Mouse (Mus musculus) liver, embryonic 13.5 days (tissue): ENCODE data around the gene Ndufb5. TPM values are rescaled to one million over a fixed set of nuclear protein-coding genes. Genes with fewer than 3 reads are reported as not detected.
A peak's percentile ranks its signal among the peaks of the same experiment; 100 is the strongest.
"Not testable (repeated sequence)": the region's sequence is repeated elsewhere in the genome, so short reads cannot be mapped to it uniquely, and the experiment has no call there.

Experiments used
- ATAC-seq: fragments of 200-750 bp; cut with Nextera tagmentation; 2 replicates; pipeline ENCODE4 v1.8.0; 2017; ENCODE audit warnings: low read depth, mild to moderate bottlenecking, moderate number of reproducible peaks, moderate library complexity
- DNase-seq: peaks from one replicate; pipeline ENCODE4 v3.0.0; 2022
- H3K27ac ChIP-seq: fragments of 300-500 bp; sonication (generic); 2 replicates; pipeline ENCODE4 v1.5.1; 2015; ENCODE audit warnings: moderate library complexity, mild to moderate bottlenecking, inconsistent platforms
- H3K27me3 ChIP-seq: fragments of 300-500 bp; sonication (generic); 2 replicates; pipeline ENCODE4 v1.6.1; 2015; ENCODE audit warnings: mild to moderate bottlenecking, inconsistent platforms
- H3K36me3 ChIP-seq: fragments of 300-500 bp; sonication (generic); 2 replicates; pipeline ENCODE4 v1.6.1; 2015; ENCODE audit warnings: mild to moderate bottlenecking, inconsistent platforms
- H3K4me1 ChIP-seq: fragments of 300-500 bp; sonication (generic); replicated peaks from 2 replicates; pipeline ENCODE4 v1.6.1; 2015; ENCODE audit warnings: inconsistent platforms
- H3K4me2 ChIP-seq: fragments of 300-500 bp; sonication (generic); 2 replicates; pipeline ENCODE4 v1.6.1; 2015; ENCODE audit warnings: inconsistent platforms, mild to moderate bottlenecking, moderate library complexity
- H3K4me3 ChIP-seq: fragments of 300-500 bp; sonication (generic); replicated peaks from 2 replicates; pipeline ENCODE4 v1.5.1; 2015; ENCODE audit warnings: mild to moderate bottlenecking, inconsistent platforms
- H3K9ac ChIP-seq: fragments of 300-500 bp; sonication (generic); 2 replicates; pipeline ENCODE4 v1.6.1; 2015; ENCODE audit warnings: mild to moderate bottlenecking, inconsistent platforms
- H3K9me3 ChIP-seq: fragments of 300-500 bp; sonication (generic); replicated peaks from 2 replicates; pipeline ENCODE4 v1.6.1; 2016; ENCODE audit warnings: inconsistent platforms
- WGBS: fragments of 180-500 bp; shearing (Covaris S2); methylation state at CpG from one replicate; pipeline ENCODE4 v1.1.7; 2015; ENCODE audit not compliant: insufficient replicate concordance; 5-methylcytosine and 5-hydroxymethylcytosine counted together
- polyA plus RNA-seq: library from polyadenylated mRNA; unstranded; fragments of >200 nt; fragmentation: Nextera tagmentation; extraction: Ambion mirVana; gene quantifications from 2 replicates; pipeline ENCODE4 v1.2.1, GENCODE M21; 2015

Ndufb5 gene
- polyA plus RNA-seq, 1 experiment from 2014 or later, result 172 TPM

DNA sequence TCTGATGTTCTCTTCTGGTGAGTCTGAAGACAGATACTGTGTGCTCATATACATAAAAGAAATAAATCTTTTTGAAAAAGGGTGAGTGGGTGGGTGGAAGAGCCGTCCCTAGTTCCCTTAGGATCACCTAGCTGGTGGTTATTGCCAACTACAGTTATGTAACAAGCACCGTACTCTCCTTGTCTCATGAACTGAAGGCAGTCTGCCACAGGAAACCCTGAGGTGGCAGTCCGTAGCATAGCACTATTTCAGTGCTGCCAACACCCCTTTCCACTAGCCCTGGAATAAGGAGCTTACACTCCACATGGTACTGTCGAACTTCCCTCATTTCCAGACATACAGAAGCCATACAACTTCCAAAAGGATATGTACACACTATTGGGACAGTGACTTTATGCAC is 8.9 kb upstream of the Ndufb5 start:
- no peaks in the 10 kb centered on the region for H3K27me3 ChIP-seq
- peaks cover 91% of the 10 kb centered on the region for H3K36me3 ChIP-seq
- no peak overlapping the region for H3K4me3 ChIP-seq
- ATAC-seq, result no peak
- 84% methylated on average over 4 of the region's 4 CpGs for WGBS
- no peaks in the 10 kb centered on the region for H3K9me3 ChIP-seq
- no peak for DNase-seq
- H3K27ac ChIP-seq, result no peak overlapping the region
- no peak overlapping the region for H3K9ac ChIP-seq
- H3K4me1 ChIP-seq, result no peaks in the 10 kb centered on the region
- no peak overlapping the region for H3K4me2 ChIP-seq

DNA sequence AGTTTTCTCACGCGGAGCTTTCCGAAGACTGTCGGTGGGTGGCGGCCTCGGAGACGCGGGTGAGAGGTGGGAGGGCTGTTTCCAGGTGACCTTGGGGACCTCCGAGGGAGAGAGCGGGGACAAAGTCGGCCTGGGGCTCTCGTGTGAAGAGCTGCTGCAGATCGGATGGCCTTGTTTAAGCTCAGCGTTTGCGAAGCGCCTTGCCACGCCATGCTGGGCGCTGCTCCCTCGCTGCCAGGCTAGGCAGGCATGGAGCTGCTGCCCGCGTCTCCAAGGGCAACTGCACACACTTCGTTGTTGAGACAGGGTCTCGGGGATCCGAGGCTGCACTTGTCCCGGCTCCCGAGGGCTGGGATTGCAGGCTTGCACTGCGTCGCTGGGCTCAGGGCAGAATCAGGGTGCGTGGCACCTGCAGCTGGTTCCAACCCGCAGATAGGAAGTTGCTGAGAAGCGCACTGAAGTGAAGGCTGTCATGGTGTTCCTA is 424 bp downstream of the Ndufb5 start, which contains the start of gene Mrpl47:
Gene Mrpl47 (minus strand): TSS at position 434 of the 484 bp plus-strand sequence.
- peak; percentile 4 for DNase-seq
- ATAC-seq, result peak; percentile 50
- Histone ChIP-seq H3K4me1 (peaks cover 39% of the 10 kb centered on the region), H3K27ac (peak within 1 kb of the TSS; percentile 83), H3K27me3 (no peaks in the 10 kb centered on the region), H3K9me3 (no peaks in the 10 kb centered on the region), H3K4me3 (peak within 1 kb of the TSS; percentile 90), H3K9ac (peak within 1 kb of the TSS; percentile 88), H3K4me2 (peak within 1 kb of the TSS; percentile 88), H3K36me3 (peaks cover 38% of the 10 kb centered on the region)
- under 1% methylated on average over 31 of the region's 31 CpGs for WGBS

DNA sequence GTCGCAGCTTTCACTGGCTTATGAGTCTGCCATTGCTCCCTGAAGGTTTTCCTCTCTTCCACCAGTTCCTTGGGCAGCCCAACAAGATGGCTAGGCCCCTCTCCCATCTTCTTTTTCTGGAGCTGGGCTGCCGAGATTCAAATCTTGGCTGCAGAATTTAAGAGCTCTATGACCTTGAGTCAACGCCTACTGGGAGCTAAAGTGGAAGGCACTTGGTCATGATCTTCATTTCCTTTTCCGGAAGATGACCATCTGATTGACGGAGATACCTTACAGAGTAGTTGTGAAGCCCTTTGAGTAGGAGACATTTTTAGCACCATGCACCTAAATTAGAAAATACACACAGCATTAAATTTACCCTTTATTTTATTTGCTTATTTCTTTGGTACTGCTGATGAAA is 1.8 kb downstream of the Ndufb5 start:
- WGBS, result 81% methylated on average over 5 of the region's 5 CpGs
- no peak overlapping the region for H3K9ac ChIP-seq
- H3K4me2 ChIP-seq, result peak overlapping the region; percentile 88
- H3K4me3 ChIP-seq, result peak overlapping the region; percentile 90; the same call in 1 of the 2 replicates
- DNase-seq (no peak), ATAC-seq (no peak)
- no peaks in the 10 kb centered on the region for H3K9me3 ChIP-seq
- H3K27ac ChIP-seq, result no peak overlapping the region
- no peaks in the 10 kb centered on the region for H3K27me3 ChIP-seq
- peaks cover 39% of the 10 kb centered on the region for H3K4me1 ChIP-seq
- H3K36me3 ChIP-seq, result peaks cover 36% of the 10 kb centered on the region

DNA sequence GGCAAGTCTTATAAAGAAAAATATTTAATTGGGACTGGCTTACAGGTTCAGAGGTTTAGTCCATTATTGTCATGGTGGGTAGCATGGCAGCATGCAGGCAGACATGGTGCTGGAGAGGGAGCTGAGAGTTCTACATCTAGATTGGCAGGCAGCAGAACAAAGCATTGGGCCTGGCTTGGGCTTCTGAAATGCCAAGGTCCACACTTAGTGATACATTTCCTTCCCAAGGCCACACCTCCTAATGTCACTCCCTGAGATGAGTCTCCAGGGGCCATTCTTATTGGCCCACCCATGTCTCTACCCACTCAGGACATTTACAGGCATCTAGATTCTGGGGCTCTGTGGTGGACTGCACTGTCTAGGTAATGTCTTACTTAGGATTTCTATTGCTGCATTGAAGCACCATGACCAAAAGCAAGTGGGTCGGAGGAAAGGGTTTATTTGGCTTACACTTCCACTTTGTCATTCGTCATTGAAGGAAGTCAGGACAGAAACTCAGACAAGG is 5.5 kb downstream of the Ndufb5 start:
- Histone ChIP-seq H3K36me3 (peaks cover 59% of the 10 kb centered on the region), H3K27me3 (no peaks in the 10 kb centered on the region), H3K9ac (no peak overlapping the region), H3K4me1 (peaks cover 24% of the 10 kb centered on the region), H3K4me3 (no peak overlapping the region), H3K4me2 (no peak overlapping the region), H3K27ac (no peak overlapping the region), H3K9me3 (no peaks in the 10 kb centered on the region)
- ATAC-seq (no peak), DNase-seq (no peak)
- 63% methylated on average over 2 of the region's 2 CpGs for WGBS

DNA sequence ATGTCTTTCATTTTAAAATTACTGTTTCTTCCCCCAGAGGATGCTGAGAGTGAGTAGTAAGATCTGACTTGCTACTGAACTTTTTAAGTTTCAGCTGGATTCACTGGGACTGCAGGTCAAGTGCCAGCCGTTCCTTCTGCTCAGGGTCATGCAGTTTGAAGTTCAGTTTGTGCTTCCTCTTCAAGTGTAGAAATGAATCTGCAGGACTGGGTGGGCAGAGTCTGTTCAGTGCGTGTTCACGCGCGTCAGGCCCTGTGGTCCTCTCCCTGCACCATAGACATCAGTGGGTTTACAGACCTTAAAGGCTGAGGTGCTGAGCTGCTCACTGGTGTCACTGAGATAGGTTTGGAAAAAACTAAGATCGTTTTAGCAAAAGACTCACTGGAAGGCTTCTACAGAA is 8.2 kb downstream of the Ndufb5 start:
- 87% methylated on average over 6 of the region's 6 CpGs for WGBS
- ATAC-seq, result no peak
- H3K9me3 ChIP-seq, result no peaks in the 10 kb centered on the region

DNA sequence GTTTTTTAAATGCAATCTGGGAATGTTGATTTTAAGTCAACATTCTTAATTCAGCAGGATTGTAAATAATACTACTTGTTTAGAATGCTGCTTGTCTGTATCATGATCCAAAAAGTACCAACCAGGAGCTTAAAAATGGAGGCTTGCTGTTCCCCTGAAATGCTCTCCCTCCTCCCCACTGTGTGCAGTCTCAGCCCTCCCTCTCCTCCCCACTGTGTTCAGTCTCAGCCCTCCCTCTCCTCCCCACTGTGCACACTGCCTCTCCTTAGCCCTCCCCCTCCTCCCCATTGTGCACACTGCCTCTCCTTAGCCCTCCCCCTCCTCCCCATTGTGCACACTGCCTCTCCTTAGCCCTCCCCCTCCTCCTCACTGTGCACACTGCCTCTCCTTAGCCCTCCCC is 8.6 kb downstream of the Ndufb5 start:
- not testable (repeated sequence) for H3K27me3 ChIP-seq, H3K9ac ChIP-seq, H3K4me2 ChIP-seq, H3K27ac ChIP-seq, H3K4me1 ChIP-seq, H3K9me3 ChIP-seq, DNase-seq, H3K4me3 ChIP-seq, ATAC-seq
- H3K36me3 ChIP-seq, result peaks cover 78% of the 10 kb centered on the region

More for the DNA sequence above, 8.2 kb downstream of the Ndufb5 start:
- no peak for DNase-seq
- no peaks in the 10 kb centered on the region for H3K27me3 ChIP-seq
- H3K4me1 ChIP-seq, result no peaks in the 10 kb centered on the region
- no peak overlapping the region for H3K27ac ChIP-seq
- H3K4me3 ChIP-seq, result no peak overlapping the region
- no peak overlapping the region for H3K4me2 ChIP-seq
- H3K9ac ChIP-seq, result no peak overlapping the region
- H3K36me3 ChIP-seq, result peaks cover 77% of the 10 kb centered on the region

DNA sequence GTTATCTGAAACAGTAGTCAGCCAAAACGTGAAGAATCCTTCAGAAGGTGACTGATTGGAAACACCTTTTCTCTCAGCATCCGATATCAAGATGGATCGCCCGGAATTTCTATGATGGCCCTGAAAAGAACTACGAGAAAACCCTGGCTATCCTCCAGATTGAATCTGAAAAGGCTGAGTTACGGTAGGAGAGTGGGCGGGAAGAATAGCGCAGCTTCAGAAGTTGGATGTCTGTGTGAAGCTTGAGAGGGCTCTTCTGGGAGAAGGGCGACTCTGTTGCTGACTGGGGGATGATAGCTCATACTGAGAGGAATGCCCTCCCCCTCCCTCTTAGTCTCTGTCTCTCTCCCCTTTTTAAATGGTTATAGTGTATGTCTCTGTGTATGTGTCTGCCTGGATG is 11.6 kb downstream of the Ndufb5 start:
- no peak overlapping the region for H3K4me2 ChIP-seq
- H3K4me3 ChIP-seq, result no peak overlapping the region
- no peaks in the 10 kb centered on the region for H3K4me1 ChIP-seq
- H3K27ac ChIP-seq, result no peak overlapping the region
- DNase-seq (no peak), ATAC-seq (no peak)
- no peak overlapping the region for H3K9ac ChIP-seq
- H3K9me3 ChIP-seq, result no peaks in the 10 kb centered on the region
- no peaks in the 10 kb centered on the region for H3K27me3 ChIP-seq
- 88% methylated on average over 9 of the region's 9 CpGs for WGBS
- peaks cover 83% of the 10 kb centered on the region for H3K36me3 ChIP-seq

DNA sequence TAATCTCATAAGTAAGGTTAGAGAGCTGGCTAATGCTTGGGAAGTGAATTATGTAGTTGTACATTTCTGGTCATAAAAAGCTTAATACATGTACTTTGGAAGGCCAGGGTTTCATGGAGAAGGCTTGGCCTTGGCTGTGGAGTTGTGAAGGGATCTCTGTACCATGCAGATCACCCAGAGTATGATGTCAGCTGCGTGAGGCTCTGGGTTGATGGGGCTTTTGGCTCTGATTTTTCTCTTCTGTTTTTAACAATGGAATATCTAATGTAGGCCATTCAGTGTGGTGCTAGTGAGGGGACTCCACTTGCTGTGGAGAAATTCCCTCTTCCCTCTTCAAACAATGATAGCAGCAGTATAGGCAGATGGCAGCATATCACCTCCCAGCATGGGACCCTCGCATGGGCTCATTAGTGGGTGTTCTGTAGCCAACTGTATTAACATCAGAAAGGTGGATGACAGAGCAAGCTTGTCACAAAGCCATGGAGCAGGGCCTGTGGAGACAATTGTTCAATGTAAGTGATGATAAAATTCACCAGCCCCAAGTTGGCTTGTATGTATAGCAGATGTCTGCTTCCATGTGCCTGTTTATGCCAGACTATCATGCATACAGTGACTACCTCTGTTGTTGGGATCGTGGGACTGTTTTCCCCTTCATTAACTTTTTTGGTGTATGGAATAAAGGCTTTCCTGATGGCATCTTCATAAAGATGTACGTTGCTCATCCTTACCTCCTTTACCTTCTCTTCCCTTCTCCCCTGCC is 13.2 kb downstream of the Ndufb5 start:
- H3K27ac ChIP-seq, result no peak overlapping the region
- DNase-seq (no peak), ATAC-seq (no peak)
- no peaks in the 10 kb centered on the region for H3K4me1 ChIP-seq
- no peaks in the 10 kb centered on the region for H3K9me3 ChIP-seq
- peaks cover 79% of the 10 kb centered on the region for H3K36me3 ChIP-seq
- H3K4me3 ChIP-seq, result no peak overlapping the region
- 80% methylated on average over 4 of the region's 4 CpGs for WGBS
- no peaks in the 10 kb centered on the region for H3K27me3 ChIP-seq
- H3K4me2 ChIP-seq, result no peak overlapping the region
- no peak overlapping the region for H3K9ac ChIP-seq

DNA sequence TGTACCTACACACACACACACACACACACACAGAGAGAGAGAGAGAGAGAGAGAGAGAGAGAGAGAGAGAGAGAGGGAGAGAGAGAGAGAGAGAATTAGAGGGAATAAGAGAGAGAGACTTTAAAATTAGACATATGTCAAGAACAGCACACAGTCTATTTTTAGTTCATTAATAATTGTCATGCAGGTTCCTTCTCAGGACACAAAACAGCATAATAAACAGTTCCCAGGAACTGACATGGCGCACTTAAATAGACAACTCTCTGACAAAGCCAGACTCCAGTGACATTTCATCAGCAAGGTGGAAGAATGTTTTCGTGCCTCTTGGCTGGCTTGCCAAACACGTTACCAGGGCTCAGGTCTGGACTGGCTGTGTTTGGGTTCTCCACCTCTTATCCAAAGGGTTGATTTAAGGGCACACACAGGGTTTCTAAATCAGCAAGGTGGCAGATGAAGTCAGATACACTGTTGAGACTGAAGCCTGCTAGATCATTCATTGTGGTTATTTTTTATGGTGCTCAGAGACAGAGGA is 17.7 kb downstream of the Ndufb5 start:
- Histone ChIP-seq H3K27ac (no peak overlapping the region), H3K9ac (no peak overlapping the region), H3K4me1 (no peaks in the 10 kb centered on the region), H3K27me3 (no peaks in the 10 kb centered on the region), H3K4me3 (no peak overlapping the region), H3K4me2 (no peak overlapping the region), H3K9me3 (no peaks in the 10 kb centered on the region), H3K36me3 (peaks cover 40% of the 10 kb centered on the region)
- no peak for DNase-seq
- 81% methylated on average over 3 of the region's 3 CpGs for WGBS
- no peak for ATAC-seq

DNA sequence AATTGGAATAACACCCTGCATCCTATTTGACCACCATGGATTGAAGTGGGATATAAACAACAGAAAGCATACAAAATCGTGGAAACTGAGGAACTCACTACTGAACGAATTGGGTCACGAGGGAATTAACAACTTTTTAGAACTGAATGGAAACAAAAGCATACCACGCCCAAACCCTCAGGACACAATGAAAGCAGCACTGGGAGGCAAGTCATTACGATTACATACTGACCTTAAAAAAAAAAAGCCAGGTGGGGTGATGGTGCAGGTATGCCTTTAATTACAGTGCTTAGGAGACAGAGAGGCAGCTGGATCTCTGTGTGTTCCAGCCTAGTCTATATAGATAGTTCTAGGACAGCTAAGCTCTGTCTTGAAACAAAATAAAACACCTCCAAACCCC is 22.4 kb downstream of the Ndufb5 start:
- 65% methylated on average over 5 of the region's 5 CpGs for WGBS
- no peak for DNase-seq
- no peaks in the 10 kb centered on the region for H3K9me3 ChIP-seq
- no peak overlapping the region for H3K27ac ChIP-seq
- no peaks in the 10 kb centered on the region for H3K27me3 ChIP-seq
- H3K4me2 ChIP-seq, result no peak overlapping the region
- no peaks in the 10 kb centered on the region; the same call in 1 of the 2 replicates for H3K36me3 ChIP-seq
- ATAC-seq, result no peak
- H3K4me3 ChIP-seq, result no peak overlapping the region
- H3K4me1 ChIP-seq, result no peaks in the 10 kb centered on the region
- H3K9ac ChIP-seq, result no peak overlapping the region

DNA sequence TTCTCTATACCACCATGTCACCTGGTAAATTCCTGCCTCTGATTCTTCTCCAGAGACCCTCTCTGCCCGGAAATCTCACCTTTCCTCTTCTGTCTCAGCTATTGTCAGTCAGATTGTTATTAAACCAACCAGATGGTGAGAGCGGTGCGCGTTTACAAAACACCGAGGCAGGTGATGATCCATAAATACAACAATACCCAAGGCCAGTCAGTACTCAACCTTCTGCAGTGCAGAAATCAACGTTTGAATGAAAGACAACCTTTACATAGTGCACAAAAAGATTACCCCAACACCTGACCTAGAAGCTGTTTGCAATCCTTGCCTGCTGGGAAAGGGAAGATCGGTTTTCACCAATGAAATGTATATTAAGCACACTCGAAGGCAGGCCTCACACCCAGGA is 26.2 kb downstream of the Ndufb5 start:
- WGBS, result 56% methylated on average over 8 of the region's 8 CpGs
- Histone ChIP-seq H3K4me3 (no peak overlapping the region), H3K9me3 (no peaks in the 10 kb centered on the region), H3K36me3 (no peaks in the 10 kb centered on the region; the same call in 1 of the 2 replicates), H3K27me3 (no peaks in the 10 kb centered on the region), H3K9ac (no peak overlapping the region), H3K4me2 (no peak overlapping the region), H3K4me1 (no peaks in the 10 kb centered on the region), H3K27ac (no peak overlapping the region)
- DNase-seq, result no peak
- ATAC-seq, result no peak

DNA sequence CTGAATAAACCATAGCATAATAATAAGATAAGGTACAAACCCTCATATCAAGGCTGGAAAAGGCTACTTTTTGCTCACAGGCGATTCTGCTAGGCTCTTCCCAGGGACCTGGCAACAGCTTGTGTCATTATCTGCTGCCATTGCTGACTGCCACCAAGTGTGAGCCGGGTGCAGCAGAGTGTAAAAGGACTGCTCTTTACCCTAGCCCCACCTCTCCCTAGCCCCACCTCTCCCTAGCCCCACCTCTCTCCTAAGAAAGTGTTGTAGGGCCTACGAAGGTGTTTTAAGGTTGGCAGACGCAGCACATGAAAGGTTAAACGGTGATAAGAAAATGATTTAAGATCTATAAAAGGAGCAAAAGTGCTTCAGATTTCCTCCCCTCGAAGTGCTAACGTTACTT is 27.1 kb downstream of the Ndufb5 start:
- DNase-seq (no peak), ATAC-seq (no peak)
- no peaks in the 10 kb centered on the region for H3K36me3 ChIP-seq
- no peaks in the 10 kb centered on the region for H3K9me3 ChIP-seq
- no peak overlapping the region for H3K9ac ChIP-seq
- H3K27ac ChIP-seq, result no peak overlapping the region
- no peak overlapping the region for H3K4me3 ChIP-seq
- H3K27me3 ChIP-seq, result no peaks in the 10 kb centered on the region
- no peaks in the 10 kb centered on the region for H3K4me1 ChIP-seq
- 44% methylated on average over 7 of the region's 7 CpGs for WGBS
- no peak overlapping the region for H3K4me2 ChIP-seq
